Mouse (Mus musculus) CH12F3 (cell line): Measurements from ENCODE around the gene Rad23a.

Experiments used
- in situ Hi-C: fragments of 300-500 bp; cut with MboI; formaldehyde crosslinking; loops from 2 replicates; pipeline ENCODE4 v1.14.3; 2020; ENCODE audit warnings: low sequenced_read_pairs

Rad23a gene

DNA sequence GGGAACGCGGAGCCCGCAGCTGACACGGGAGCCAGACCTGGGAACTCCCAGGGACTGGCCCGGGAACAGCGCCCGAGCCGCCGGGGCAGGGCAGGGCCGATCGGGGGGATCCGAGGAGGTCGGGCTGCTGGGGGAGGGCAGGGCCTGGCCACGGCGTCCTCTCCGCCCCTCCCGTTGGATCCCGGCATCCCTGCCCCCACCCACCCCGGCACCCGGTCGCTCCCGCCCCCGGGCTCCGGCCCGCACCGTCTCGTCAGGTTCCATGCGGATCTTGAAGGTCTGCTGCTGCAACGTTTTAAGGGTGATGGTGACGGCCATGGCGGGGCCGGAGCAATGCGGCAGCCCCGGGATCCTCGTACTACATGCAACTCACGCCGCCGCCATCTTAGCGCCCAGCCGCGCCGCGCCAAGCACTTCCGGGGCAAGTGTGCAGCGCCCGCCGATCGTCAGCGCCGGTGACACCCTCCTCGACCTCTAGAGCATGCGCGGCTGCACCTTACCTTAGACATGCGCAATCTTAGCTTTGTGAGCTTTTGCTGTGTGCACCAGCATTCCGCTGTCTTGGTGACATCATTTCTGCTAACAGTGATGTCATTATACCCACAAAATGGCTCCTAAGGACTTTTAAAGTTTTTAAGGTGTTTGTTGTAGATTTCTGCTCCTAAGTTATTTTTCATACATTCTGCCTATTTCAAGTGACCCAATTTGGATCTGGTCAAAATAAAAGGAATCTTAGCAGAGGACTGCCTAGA is at the start of gene Rad23a:
Gene Rad23a (minus strand): TSS at position 418 of the 752 bp plus-strand sequence.
- in situ Hi-C loops = no loop called here

DNA sequence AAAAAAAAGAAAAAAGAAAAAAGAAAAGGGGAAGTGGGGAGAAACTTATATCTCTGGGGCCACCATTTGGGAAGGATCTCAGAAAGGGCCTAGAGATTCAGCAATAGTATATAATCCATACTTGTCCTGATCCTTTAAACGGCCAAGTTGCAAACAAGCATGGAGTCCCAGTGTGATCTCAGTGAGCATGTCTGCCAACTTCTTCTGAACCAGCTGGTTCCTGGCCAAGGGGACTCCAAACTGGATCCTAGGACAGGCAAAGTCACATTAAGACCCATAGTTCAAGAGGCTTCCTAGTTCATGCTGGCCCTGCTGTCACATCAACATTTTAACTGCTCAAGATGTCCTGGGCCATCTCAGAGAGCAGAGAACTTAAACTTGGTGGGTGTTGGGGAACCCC is 48.7 kb upstream of the Rad23a start:
- in situ Hi-C loops = no loop called here

GRCm38 (mm10) chr8:84888280-84888679 is 47.8 kb upstream of the Rad23a start:
- in situ Hi-C loops = no loop called here

DNA sequence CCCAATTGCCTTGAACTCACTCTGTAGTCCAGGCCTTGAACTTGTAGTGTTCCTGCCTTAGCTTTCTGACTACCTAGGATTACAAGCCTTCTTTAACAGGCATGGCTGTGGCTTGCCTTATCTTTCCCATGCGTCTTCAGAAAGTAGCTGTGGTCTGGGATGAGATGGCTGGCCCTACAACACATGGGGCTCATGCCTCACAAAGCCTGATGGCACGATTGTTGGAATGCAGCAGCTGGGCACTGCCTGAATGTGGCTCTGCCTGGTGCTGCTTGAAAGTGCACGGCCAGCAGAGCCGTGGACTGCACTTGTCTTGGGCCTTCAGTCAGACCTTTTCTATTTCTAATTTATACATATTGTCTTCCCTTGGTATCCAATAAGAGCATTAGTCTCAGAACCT is 44.3 kb upstream of the Rad23a start:
- in situ Hi-C loops = no loop called here

GRCm38 (mm10) chr8:84878915-84879314 is 38.5 kb upstream of the Rad23a start:
- in situ Hi-C loops = no loop called here

GRCm38 (mm10) chr8:84877297-84878035 is 37.0 kb upstream of the Rad23a start:
- in situ Hi-C loops = no loop called here

GRCm38 (mm10) chr8:84874339-84874738 is 33.9 kb upstream of the Rad23a start:
- in situ Hi-C loops = no loop called here

DNA sequence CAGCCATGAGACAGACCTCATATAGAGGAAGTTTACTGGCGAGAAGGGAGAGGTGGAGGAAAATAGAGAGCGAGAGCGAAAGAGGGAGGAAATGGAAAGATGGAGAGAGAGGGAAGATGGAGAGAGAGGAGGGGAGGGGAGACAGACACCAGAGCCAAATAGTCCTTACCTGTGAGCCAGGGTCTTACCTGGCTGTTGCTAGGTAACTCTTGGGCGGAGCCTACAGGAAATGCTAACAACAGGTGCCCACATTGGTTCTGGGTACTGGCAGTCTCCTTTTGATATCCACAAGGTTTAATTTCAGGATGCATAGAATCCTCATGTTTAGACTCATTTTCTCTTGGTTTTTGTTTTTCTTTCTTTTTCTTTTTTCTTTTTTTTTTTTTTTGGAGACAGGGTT is 32.6 kb upstream of the Rad23a start:
- in situ Hi-C loops = no loop called here

GRCm38 (mm10) chr8:84872309-84872965 is 32.0 kb upstream of the Rad23a start:
- in situ Hi-C loops = no loop called here

DNA sequence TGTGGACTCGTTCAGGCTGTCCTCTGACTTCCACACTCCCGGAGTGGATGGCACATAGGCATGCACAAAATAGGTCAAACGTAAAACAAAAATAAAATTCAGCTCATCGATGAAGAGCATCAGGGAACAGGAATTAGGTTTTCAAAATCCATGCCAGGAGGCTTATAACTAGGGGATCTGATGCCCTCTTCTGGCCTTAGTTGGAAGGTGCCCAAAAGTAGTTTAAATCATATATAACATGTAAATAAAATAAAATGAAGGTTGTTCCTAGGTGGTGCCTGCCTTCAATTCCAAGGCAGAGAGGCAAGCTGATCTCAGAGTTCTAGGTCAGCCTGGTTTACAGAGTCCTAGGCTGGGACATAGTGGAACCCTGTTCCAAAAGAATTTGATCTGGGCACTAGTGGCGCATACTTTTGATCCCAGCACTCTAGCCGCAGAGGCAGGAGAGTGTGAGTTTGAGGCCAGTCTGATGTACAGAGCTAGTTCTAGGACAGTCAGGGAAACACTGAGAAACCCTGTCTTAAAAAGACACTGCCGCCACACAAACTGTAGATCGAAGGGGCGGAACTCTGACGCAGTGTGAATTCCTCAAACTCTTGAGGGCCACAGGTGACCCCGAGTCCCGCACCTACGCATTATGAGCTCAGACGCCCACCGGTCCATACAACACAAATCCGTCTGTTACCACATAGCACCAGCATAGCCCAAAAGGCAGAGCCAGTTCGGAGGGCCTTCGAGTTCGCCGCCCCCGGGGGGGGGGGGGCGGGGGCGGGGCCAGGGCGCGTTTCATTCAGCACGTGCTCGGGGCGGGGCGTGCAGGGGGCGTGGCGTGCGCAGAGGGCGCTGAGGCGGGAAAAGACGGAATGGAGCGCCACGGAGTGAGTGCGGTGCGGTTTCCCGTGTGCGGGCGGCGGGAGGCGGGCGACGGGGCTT is 31.2 kb upstream of the Rad23a start, which contains the start of gene Syce2:
Gene Syce2 (plus strand): TSS at position 736 of the 933 bp plus-strand sequence.
- in situ Hi-C loops = no loop called here

DNA sequence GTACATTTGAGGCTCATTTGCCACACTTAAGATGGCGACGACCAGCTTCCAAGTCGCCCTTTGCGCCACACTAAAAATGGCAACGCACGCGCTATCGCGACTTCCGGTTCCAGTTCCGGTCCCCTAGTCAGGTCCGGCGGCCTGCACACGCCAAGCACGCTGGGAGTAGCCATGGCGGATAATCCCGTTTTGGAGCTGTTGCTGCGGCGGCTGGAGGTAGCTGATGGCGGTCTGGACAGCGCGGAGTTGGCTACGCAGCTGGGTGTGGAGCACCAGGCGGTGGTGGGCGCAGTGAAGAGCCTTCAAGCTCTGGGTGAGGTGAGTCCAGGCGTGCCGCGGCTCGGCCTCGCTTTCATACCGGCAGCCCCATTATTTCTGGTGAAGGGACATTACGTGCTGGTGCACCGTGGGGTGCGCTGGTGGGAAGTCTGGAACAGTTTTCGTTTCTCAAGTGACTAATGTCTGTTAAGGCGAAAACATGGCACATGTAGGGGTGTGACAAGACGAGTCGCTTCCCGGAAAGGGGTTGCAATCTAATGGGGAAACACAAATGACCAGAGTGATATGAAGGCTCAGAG is 16.5 kb upstream of the Rad23a start, which contains the start of gene Farsa:
Gene Farsa (plus strand): TSS at position 126 of the 578 bp plus-strand sequence.
- in situ Hi-C loops = no loop called here

DNA sequence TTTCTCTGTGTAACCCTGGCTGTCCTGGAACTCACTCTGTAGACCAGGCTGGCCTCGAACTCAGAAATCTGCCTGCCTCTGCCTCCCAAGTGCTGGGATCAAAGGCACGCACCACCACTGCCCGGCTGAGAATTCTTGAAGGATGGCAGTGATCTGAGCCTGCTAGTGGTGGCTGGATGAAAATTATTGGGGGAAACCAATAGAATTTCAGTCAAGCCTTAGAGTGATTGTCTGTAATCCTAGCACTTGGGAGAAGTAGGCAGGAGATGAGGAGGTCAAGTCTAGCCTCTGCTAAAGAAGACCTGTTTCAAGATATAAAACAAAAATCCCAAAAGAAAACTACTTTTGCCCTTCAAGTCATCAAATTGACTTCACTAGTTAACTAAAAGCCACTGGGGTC is 16.0 kb upstream of the Rad23a start:
- in situ Hi-C loops = no loop called here

DNA sequence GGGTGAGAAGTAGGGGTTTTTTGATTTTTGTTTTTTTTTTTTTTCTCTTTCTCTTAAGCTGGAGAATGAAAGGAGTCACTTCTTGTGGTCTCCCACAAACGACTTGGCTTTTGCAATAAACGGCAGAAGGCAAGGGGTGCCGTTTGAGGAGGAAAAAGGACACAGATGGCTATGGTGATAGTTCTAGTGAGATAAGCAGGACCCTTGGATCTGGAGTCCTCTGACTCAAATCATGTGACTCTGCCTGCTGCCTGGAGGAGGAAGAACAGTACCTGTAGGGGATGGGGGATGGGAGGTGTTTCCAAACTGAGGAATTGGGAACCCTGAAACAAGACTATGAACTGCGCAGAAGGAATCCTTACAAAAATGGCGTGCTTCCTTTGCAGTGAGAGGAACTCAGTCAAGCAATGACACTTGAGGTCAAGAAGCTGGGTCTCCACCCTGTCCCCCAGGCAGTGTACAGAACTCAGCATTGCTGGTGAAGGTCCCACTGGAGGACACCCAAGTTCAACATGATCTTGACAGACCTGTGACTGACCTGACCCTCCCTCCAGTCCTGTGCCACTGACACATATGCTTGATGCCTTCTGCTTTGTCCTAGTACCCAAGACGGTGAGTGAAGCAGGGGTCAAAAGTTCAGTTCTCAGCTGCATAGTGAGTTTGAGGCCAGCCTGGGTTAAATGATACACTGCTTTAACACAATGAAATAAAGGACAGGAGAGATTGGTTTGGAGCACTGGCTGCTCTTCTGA is 7.4 kb upstream of the Rad23a start:
- in situ Hi-C loops = no loop called here

GRCm38 (mm10) chr8:84846722-84847572 is 6.5 kb upstream of the Rad23a start, which contains the start of gene Calr:
Calr (minus strand) TSS chr8:84846934.
- in situ Hi-C loops = no loop called here

DNA sequence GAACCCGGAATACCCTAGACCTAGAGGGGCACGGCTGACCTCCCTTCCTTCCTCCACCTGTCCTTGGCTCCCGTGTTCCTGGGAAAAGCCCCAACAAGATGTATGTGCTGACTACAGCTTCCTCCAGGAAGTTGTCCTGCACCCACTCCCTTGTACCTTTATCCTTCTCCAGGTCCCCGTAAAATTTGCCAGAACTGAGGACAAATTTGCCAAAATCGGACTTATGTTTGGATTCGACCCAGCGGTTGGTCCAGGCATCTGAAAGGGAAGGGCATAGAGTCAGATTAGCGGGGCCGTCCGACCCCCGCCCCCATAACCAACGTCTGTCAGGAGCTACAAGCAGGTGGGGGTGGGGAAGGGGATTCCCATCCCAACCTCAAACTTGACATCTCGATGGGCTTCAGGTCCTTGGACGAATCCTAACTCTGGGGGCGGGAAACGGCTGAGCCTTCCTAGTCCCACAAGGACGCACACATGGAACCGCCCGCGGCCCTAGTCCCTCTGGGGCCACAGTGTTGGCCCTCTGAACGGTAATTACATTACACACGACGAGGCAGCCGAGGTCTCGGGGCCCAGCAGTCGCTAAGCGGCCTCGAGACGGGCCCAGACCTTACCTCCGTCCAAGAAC is 5.7 kb upstream of the Rad23a start:
- in situ Hi-C loops = no loop called here

DNA sequence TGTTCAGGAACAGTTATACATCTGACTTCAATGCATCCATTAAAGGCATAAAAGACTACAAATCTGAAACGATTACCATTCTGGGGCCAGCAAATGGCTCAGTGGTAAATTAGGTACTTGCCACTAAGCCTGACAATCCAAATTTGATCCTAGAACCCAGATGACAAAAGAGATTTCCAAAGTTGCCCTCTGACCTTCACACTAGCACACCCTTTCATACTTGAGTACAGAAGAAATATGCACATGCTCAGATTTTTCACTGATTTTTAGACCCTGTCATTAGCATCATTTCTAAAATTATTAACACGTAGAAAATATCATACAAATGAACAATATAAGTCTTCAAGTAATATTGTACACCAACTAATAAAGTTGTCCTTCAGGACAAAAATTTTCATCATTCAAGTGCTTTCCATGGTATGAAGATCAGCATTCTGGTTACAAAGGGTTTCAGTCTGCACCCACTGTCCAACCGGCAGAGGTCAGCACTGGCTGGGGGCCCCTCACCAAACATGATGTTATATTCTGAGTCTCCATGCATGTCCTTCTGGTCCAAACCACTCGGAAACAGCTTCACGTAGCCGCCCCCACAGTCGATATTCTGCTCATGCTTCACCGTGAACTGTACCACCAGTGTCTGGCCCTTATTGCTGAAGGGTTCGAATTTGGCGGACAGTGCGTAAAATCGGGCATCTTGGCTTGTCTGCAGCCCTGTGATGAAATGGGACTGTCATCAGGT is 5.1 kb upstream of the Rad23a start:
- in situ Hi-C loops = no loop called here

DNA sequence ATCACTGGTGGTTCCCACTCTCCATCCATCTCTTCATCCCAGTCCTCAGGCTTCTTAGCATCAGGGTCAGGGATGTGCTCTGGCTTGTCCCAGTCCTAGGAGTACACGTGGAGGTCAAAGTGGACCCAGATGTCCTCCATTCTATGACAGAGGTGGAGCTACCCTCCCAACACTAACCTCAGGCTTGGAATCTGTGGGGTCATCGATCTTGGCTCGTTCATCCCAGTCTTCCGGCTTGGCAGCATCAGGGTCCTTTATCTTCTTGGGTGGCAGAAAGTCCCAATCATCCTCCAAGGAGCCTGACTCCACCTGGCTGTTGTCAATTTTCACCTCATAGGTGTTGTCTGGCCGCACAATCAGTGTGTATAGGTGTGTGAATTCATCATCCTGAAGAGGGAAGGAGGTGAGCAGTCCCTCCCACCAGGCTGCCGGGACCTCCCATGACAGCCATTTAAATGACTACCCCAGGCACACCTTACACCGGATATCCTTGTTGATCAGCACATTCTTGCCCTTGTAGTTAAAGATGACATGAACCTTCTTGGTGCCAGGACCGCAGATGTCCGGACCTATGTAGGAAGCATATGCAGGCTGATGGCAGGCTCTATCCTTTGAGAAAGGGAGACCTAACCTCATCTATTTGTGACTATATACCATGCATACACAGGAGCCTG is 4.1 kb upstream of the Rad23a start:
- in situ Hi-C loops = no loop called here
